Mouse (Mus musculus) lung, embryonic 16.5 days (tissue): Measurements from ENCODE around the gene Tiparp. TPM values are rescaled to one million over a fixed set of nuclear protein-coding genes. Genes with fewer than 3 reads are reported as not detected.

Experiments used
- ATAC-seq: fragments of 200-750 bp; cut with Nextera tagmentation; 2 replicates; pipeline ENCODE4 v1.8.0; 2017; ENCODE audit warnings: low read depth, mild to moderate bottlenecking, moderate library complexity
- H3K27ac ChIP-seq: fragments of 300-500 bp; sonication (generic); 2 replicates; pipeline ENCODE4 v1.5.1; 2014; ENCODE audit warnings: mild to moderate bottlenecking, control low read depth, low read length
- H3K27me3 ChIP-seq: fragments of 300-500 bp; sonication (generic); 2 replicates; pipeline ENCODE4 v1.6.1; 2014; ENCODE audit warnings: low read depth, low read length, mixed read lengths; ENCODE audit not compliant: control insufficient read depth, insufficient read depth
- H3K36me3 ChIP-seq: fragments of 300-500 bp; sonication (generic); 2 replicates; pipeline ENCODE4 v1.6.1; 2014; ENCODE audit warnings: low read length; ENCODE audit not compliant: control insufficient read depth, insufficient read depth
- H3K4me1 ChIP-seq: fragments of 300-500 bp; sonication (generic); replicated peaks from 2 replicates; pipeline ENCODE4 v1.6.1; 2014; ENCODE audit warnings: low read length, mixed read lengths; ENCODE audit not compliant: control insufficient read depth, insufficient read depth
- H3K4me2 ChIP-seq: fragments of 300-500 bp; sonication (generic); 2 replicates; pipeline ENCODE4 v1.6.1; 2014; ENCODE audit warnings: low read depth, low read length, control low read depth
- H3K4me3 ChIP-seq: fragments of 300-500 bp; sonication (generic); 2 replicates; pipeline ENCODE4 v1.5.1; 2014; ENCODE audit warnings: mild to moderate bottlenecking, low read length, control low read depth
- H3K9ac ChIP-seq: fragments of 300-500 bp; sonication (generic); 2 replicates; pipeline ENCODE4 v1.6.1; 2014; ENCODE audit warnings: low read length, control low read depth
- H3K9me3 ChIP-seq: fragments of 300-500 bp; sonication (generic); 2 replicates; pipeline ENCODE4 v1.6.1; 2016; ENCODE audit warnings: low read length; ENCODE audit not compliant: control insufficient read depth
- WGBS: fragments of 180-500 bp; shearing (Covaris S2); extraction: QIAGEN DNeasy Blood & Tissue Kit; methylation state at CpG from one replicate; pipeline ENCODE4 v1.1.7; 2014; 5-methylcytosine and 5-hydroxymethylcytosine counted together
- polyA plus RNA-seq: library from polyadenylated mRNA; unstranded; fragments of >200 nt; fragmentation: Nextera tagmentation; extraction: Ambion mirVana; gene quantifications from 2 replicates; pipeline ENCODE4 v1.2.1, GENCODE M21; 2015

Tiparp gene
- polyA plus RNA-seq, 1 experiment from 2014 or later = 42.3 TPM

GRCm38 (mm10) chr3:65494291-65494763 is 33.9 kb upstream of the Tiparp start:
- no peaks in the 10 kb centered on the region for H3K9me3 ChIP-seq
- no peaks in the 10 kb centered on the region for H3K27me3 ChIP-seq
- H3K4me3 ChIP-seq = peak overlapping the region; percentile 16
- H3K27ac ChIP-seq = peak overlapping the region; percentile 40; the same call in 1 of the 2 replicates
- 0 out of 2 replicates have a peak overlapping the region, but pooled peaks have one; percentile 1 for H3K9ac ChIP-seq
- peak overlapping the region; percentile 44 for H3K4me2 ChIP-seq
- peaks cover 7% of the 10 kb centered on the region for H3K4me1 ChIP-seq
- ATAC-seq = peak; percentile 73
- no peaks in the 10 kb centered on the region for H3K36me3 ChIP-seq
- WGBS = 7% methylated on average over 9 of the region's 9 CpGs

GRCm38 (mm10) chr3:65507766-65508165 is 20.4 kb upstream of the Tiparp start:
- H3K36me3 ChIP-seq = no peaks in the 10 kb centered on the region
- H3K27ac ChIP-seq = no peak overlapping the region
- 67% methylated on average over 2 of the region's 2 CpGs for WGBS
- H3K4me3 ChIP-seq = no peak overlapping the region
- ATAC-seq = no peak
- no peaks in the 10 kb centered on the region for H3K9me3 ChIP-seq
- no peak overlapping the region for H3K4me2 ChIP-seq
- H3K4me1 ChIP-seq = no peaks in the 10 kb centered on the region
- H3K27me3 ChIP-seq = no peaks in the 10 kb centered on the region
- no peak overlapping the region for H3K9ac ChIP-seq

GRCm38 (mm10) chr3:65510588-65510987 is 17.6 kb upstream of the Tiparp start:
- Histone ChIP-seq H3K9ac (no peak overlapping the region), H3K4me2 (no peak overlapping the region), H3K27ac (no peak overlapping the region), H3K9me3 (no peaks in the 10 kb centered on the region), H3K4me3 (no peak overlapping the region), H3K27me3 (no peaks in the 10 kb centered on the region), H3K36me3 (no peaks in the 10 kb centered on the region), H3K4me1 (no peaks in the 10 kb centered on the region)
- no peak for ATAC-seq
- 45% methylated on average over 2 of the region's 2 CpGs for WGBS

- H3K9ac ChIP-seq = no peak overlapping the region
- no peak overlapping the region for H3K4me3 ChIP-seq
- H3K27me3 ChIP-seq = no peaks in the 10 kb centered on the region
- no peak for ATAC-seq
- 70% methylated on average over 2 of the region's 2 CpGs for WGBS
- no peak overlapping the region for H3K27ac ChIP-seq
- H3K4me2 ChIP-seq = no peak overlapping the region
- H3K4me1 ChIP-seq = no peaks in the 10 kb centered on the region; the same call in 1 of the 2 replicates
- no peaks in the 10 kb centered on the region for H3K36me3 ChIP-seq
- H3K9me3 ChIP-seq = no peaks in the 10 kb centered on the region
Measured at GRCm38 (mm10) chr3:65515751-65516150, 12.5 kb upstream of the Tiparp start.

- Histone ChIP-seq H3K36me3 (no peaks in the 10 kb centered on the region), H3K27me3 (no peaks in the 10 kb centered on the region), H3K27ac (no peak overlapping the region), H3K4me3 (no peak overlapping the region), H3K9me3 (no peaks in the 10 kb centered on the region), H3K4me1 (no peaks in the 10 kb centered on the region; the same call in 1 of the 2 replicates), H3K9ac (no peak overlapping the region), H3K4me2 (no peak overlapping the region)
- 51% methylated on average over 1 of the region's 1 CpGs for WGBS
- no peak for ATAC-seq
Measured at GRCm38 (mm10) chr3:65516526-65516925, 11.7 kb upstream of the Tiparp start.

- no peak overlapping the region for H3K27ac ChIP-seq
- no peaks in the 10 kb centered on the region for H3K36me3 ChIP-seq
- no peaks in the 10 kb centered on the region; the same call in 1 of the 2 replicates for H3K4me1 ChIP-seq
- ATAC-seq = peak; percentile 43; the same call in 1 of the 2 replicates
- H3K4me2 ChIP-seq = 0 out of 2 replicates have a peak overlapping the region, but pooled peaks have one; percentile 11
- no peak overlapping the region for H3K4me3 ChIP-seq
- no peaks in the 10 kb centered on the region for H3K9me3 ChIP-seq
- H3K9ac ChIP-seq = 0 out of 2 replicates have a peak overlapping the region, but pooled peaks have one; percentile 17
- WGBS = 31% methylated on average over 9 of the region's 9 CpGs
- H3K27me3 ChIP-seq = no peaks in the 10 kb centered on the region
Measured at GRCm38 (mm10) chr3:65517141-65517540, 11.1 kb upstream of the Tiparp start.

- 0 out of 2 replicates have a peak overlapping the region, but pooled peaks have one; percentile 1 for H3K9ac ChIP-seq
- H3K4me1 ChIP-seq = no peaks in the 10 kb centered on the region; the same call in 1 of the 2 replicates
- H3K27ac ChIP-seq = no peak overlapping the region
- H3K27me3 ChIP-seq = no peaks in the 10 kb centered on the region
- H3K4me3 ChIP-seq = no peak overlapping the region
- no peak overlapping the region for H3K4me2 ChIP-seq
- no peaks in the 10 kb centered on the region for H3K36me3 ChIP-seq
- 56% methylated on average over 13 of the region's 13 CpGs for WGBS
- no peaks in the 10 kb centered on the region for H3K9me3 ChIP-seq
- no peak for ATAC-seq
Measured at GRCm38 (mm10) chr3:65517747-65518527, 10.3 kb upstream of the Tiparp start.

GRCm38 (mm10) chr3:65521391-65521790 is 6.8 kb upstream of the Tiparp start:
- Histone ChIP-seq H3K4me2 (no peak overlapping the region), H3K36me3 (no peaks in the 10 kb centered on the region), H3K27me3 (no peaks in the 10 kb centered on the region), H3K9ac (no peak overlapping the region), H3K4me1 (no peaks in the 10 kb centered on the region; the same call in 1 of the 2 replicates), H3K9me3 (no peaks in the 10 kb centered on the region), H3K4me3 (no peak overlapping the region), H3K27ac (no peak overlapping the region)
- WGBS = 69% methylated on average over 1 of the region's 1 CpGs
- no peak for ATAC-seq

- Histone ChIP-seq H3K4me3 (no peak overlapping the region), H3K4me1 (no peaks in the 10 kb centered on the region), H3K36me3 (no peaks in the 10 kb centered on the region), H3K4me2 (no peak overlapping the region), H3K9me3 (no peaks in the 10 kb centered on the region), H3K27me3 (no peaks in the 10 kb centered on the region), H3K9ac (no peak overlapping the region), H3K27ac (no peak overlapping the region)
- no peak for ATAC-seq
- WGBS = 60% methylated on average over 8 of the region's 8 CpGs
Measured at GRCm38 (mm10) chr3:65523397-65523796, 4.8 kb upstream of the Tiparp start.
